Mouse (Mus musculus) hindbrain, embryonic 15.5 days (tissue): ENCODE data around the gene C77080. TPM values are rescaled to one million over a fixed set of nuclear protein-coding genes. Genes with fewer than 3 reads are reported as not detected.

Experiments used
- ATAC-seq: fragments of 200-750 bp; cut with Nextera tagmentation; 2 replicates; pipeline ENCODE4 v1.8.0; 2017; ENCODE audit warnings: low read depth, moderate number of reproducible peaks, moderate TSS enrichment; ENCODE audit not compliant: low FRiP score
- H3K27ac ChIP-seq: fragments of 300-500 bp; sonication (generic); replicated peaks from 2 replicates; pipeline ENCODE4 v1.5.1; 2015; ENCODE audit warnings: mild to moderate bottlenecking, inconsistent platforms
- H3K27me3 ChIP-seq: fragments of 300-500 bp; sonication (generic); 2 replicates; pipeline ENCODE4 v1.6.1; 2015; ENCODE audit warnings: control low read depth, inconsistent platforms
- H3K36me3 ChIP-seq: fragments of 300-500 bp; sonication (generic); 2 replicates; pipeline ENCODE4 v1.6.1; 2015; ENCODE audit warnings: control low read depth, inconsistent platforms
- H3K4me1 ChIP-seq: fragments of 300-500 bp; sonication (generic); replicated peaks from 2 replicates; pipeline ENCODE4 v1.6.1; 2015; ENCODE audit warnings: control low read depth, inconsistent platforms
- H3K4me2 ChIP-seq: fragments of 300-500 bp; sonication (generic); 2 replicates; pipeline ENCODE4 v1.6.1; 2015; ENCODE audit warnings: moderate library complexity, mild to moderate bottlenecking, inconsistent platforms
- H3K4me3 ChIP-seq: fragments of 300-500 bp; sonication (generic); 2 replicates; pipeline ENCODE4 v1.5.1; 2015; ENCODE audit warnings: mild to moderate bottlenecking, inconsistent platforms
- H3K9ac ChIP-seq: fragments of 300-500 bp; sonication (generic); 2 replicates; pipeline ENCODE4 v1.6.1; 2015; ENCODE audit warnings: inconsistent platforms
- H3K9me3 ChIP-seq: fragments of 300-500 bp; sonication (generic); 2 replicates; pipeline ENCODE4 v1.6.1; 2016; ENCODE audit warnings: control low read depth, inconsistent platforms
- WGBS: fragments of 180-500 bp; shearing (Covaris S2); methylation state at CpG from one replicate; pipeline ENCODE4 v1.1.7; 2015; 5-methylcytosine and 5-hydroxymethylcytosine counted together
- polyA plus RNA-seq: library from polyadenylated mRNA; unstranded; fragments of >200 nt; fragmentation: Nextera tagmentation; extraction: Ambion mirVana; gene quantifications from 2 replicates; pipeline ENCODE4 v1.2.1, GENCODE M21; 2015

The C77080 gene
- polyA plus RNA-seq, 1 experiment from 2014 or later = 8.3 TPM

DNA sequence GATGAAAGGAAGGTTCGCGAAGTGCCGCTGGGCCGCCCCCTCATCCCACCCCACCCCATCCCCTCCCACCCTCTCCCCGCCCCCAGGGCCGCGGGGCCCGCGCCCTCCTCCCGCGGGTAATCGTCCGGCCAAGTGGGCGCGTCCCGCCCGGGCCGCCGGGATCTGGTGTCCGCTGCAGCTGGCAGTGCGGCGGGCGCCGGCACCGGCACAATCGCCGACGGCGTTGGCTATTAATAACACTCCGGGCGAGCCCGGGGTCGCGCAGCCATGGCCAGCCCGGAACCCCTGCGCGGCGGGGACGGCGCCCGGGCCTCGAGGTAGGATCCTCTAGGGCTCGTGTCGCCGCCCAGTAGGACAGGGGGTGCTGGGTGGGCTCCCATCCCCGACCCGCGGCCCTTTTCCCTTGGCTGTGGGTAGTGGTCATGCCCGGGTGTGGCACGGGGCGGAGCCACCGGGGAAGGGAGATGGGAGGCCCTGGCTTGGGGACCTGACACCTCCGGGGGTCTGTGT, 26.3 kb upstream of the C77080 start, which contains the start of gene Sync:
TSS of gene Sync (plus strand) at position 146 of the 510 bp plus-strand sequence.
- 0 out of 2 replicates have a peak within 1 kb of the TSS, but pooled peaks have one; percentile 15 for H3K27ac ChIP-seq
- H3K9ac ChIP-seq = peak within 1 kb of the TSS; percentile 57
- H3K9me3 ChIP-seq = no peaks in the 10 kb centered on the region
- no peaks in the 10 kb centered on the region for H3K36me3 ChIP-seq
- peaks cover 12% of the 10 kb centered on the region for H3K27me3 ChIP-seq
- peaks cover 23% of the 10 kb centered on the region for H3K4me1 ChIP-seq
- peak; percentile 58; the same call in 1 of the 2 replicates for ATAC-seq
- under 1% methylated on average over 43 of the region's 53 CpGs for WGBS
- H3K4me2 ChIP-seq = peak within 1 kb of the TSS; percentile 94
- peak within 1 kb of the TSS; percentile 52 for H3K4me3 ChIP-seq

DNA sequence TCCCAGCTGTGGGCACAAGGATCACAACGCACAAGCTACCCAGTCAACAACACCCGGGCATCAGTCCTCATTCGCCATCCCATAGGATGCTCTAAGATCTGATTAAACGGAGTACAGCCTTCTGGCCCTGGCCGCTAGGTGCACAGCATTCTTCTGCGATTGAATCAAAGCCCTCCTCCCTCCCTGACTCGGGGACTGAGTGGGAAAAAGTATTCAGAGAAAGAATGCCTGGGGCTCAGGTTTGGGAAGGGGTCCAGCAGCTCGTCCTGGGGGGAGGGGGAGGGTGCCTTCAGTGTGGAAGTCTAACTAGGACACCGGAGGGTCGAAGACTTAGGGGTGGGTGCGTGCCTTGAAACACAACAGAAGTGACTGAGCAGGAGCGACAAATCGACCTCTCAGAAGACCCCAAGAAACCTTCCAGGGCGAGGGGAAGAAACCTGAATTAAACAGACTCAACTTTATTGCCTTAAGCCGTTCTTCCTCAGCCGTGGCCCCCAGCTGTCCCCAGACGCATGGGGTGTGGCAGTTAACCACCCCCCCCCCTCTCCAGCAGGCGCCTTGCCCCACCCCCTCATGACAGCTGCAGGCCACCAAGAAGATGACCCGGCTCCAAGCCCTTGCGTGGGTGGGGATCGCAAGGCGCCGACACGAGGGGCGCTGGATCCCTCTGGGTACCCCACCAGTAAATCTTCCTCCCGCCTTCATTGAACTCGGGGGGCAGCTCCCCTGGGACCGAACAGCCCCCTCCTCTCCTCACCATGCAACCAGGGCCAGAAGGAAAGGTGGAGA, 25.7 kb upstream of the C77080 start:
- Histone ChIP-seq H3K27me3 (peaks cover 12% of the 10 kb centered on the region), H3K36me3 (no peaks in the 10 kb centered on the region), H3K9me3 (no peaks in the 10 kb centered on the region), H3K4me3 (peak overlapping the region; percentile 52), H3K4me2 (peak overlapping the region; percentile 94), H3K4me1 (peaks cover 23% of the 10 kb centered on the region), H3K9ac (peak overlapping the region; percentile 57), H3K27ac (no peak overlapping the region)
- peak; percentile 44; the same call in 1 of the 2 replicates for ATAC-seq
- WGBS = 4% methylated on average over 21 of the region's 28 CpGs

GRCm38 (mm10) chr4:129286001-129286682, 24.9 kb upstream of the C77080 start:
- Histone ChIP-seq H3K27ac (no peak overlapping the region), H3K9ac (no peak overlapping the region)

DNA sequence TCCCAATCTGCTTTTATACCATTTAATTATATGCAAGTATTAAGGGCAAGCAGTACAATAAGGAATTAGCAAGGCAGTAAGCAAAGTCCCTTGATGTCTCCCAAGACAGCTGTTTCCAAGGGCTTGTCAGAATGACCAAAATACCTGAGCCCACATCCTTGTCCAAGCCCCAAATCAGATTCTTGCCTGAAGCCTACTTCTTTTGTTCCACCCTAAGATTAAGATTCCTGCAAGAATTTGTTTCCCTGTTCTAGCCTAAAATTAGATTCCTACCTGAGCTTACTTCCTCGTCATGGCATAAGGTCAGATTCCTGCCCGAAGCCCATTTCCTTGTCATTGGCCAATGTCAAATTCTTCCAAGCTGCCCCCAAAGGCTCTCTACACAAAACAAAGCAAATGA, 23.5 kb upstream of the C77080 start:
- peaks cover 12% of the 10 kb centered on the region for H3K27me3 ChIP-seq
- H3K4me3 ChIP-seq = no peak overlapping the region
- no peak overlapping the region for H3K9ac ChIP-seq
- peaks cover 23% of the 10 kb centered on the region for H3K4me1 ChIP-seq
- no peaks in the 10 kb centered on the region for H3K9me3 ChIP-seq
- H3K36me3 ChIP-seq = no peaks in the 10 kb centered on the region
- WGBS = 90% methylated on average over 2 of the region's 2 CpGs
- ATAC-seq = no peak
- no peak overlapping the region for H3K27ac ChIP-seq
- H3K4me2 ChIP-seq = no peak overlapping the region

More at GRCm38 (mm10) chr4:129286001-129286682, 24.9 kb upstream of the C77080 start:
- H3K4me1 ChIP-seq = peaks cover 23% of the 10 kb centered on the region
- ATAC-seq = peak; percentile 78
- 53% methylated on average over 5 of the region's 5 CpGs for WGBS
- peaks cover 12% of the 10 kb centered on the region for H3K27me3 ChIP-seq
- H3K36me3 ChIP-seq = no peaks in the 10 kb centered on the region
- no peaks in the 10 kb centered on the region for H3K9me3 ChIP-seq
- H3K4me2 ChIP-seq = peak overlapping the region; percentile 94
- no peak overlapping the region for H3K4me3 ChIP-seq

GRCm38 (mm10) chr4:129283226-129283625, 22.0 kb upstream of the C77080 start:
- WGBS = 90% methylated on average over 5 of the region's 5 CpGs
- no peak for ATAC-seq
- H3K4me3 ChIP-seq = no peak overlapping the region

GRCm38 (mm10) chr4:129282786-129283185, 21.6 kb upstream of the C77080 start:
- Histone ChIP-seq H3K4me3 (no peak overlapping the region), H3K27ac (no peak overlapping the region), H3K27me3 (peaks cover 10% of the 10 kb centered on the region), H3K9me3 (no peaks in the 10 kb centered on the region), H3K4me1 (peaks cover 19% of the 10 kb centered on the region), H3K4me2 (no peak overlapping the region), H3K36me3 (no peaks in the 10 kb centered on the region), H3K9ac (no peak overlapping the region)
- 90% methylated on average over 5 of the region's 5 CpGs for WGBS
- no peak for ATAC-seq

More at GRCm38 (mm10) chr4:129283226-129283625, 22.0 kb upstream of the C77080 start:
- H3K4me2 ChIP-seq = no peak overlapping the region
- no peak overlapping the region for H3K27ac ChIP-seq
- H3K4me1 ChIP-seq = peaks cover 23% of the 10 kb centered on the region
- no peaks in the 10 kb centered on the region for H3K36me3 ChIP-seq
- peaks cover 10% of the 10 kb centered on the region for H3K27me3 ChIP-seq
- no peaks in the 10 kb centered on the region for H3K9me3 ChIP-seq
- no peak overlapping the region for H3K9ac ChIP-seq

- no peak overlapping the region for H3K27ac ChIP-seq
Measured at GRCm38 (mm10) chr4:129276453-129276865, 15.3 kb upstream of the C77080 start.

DNA sequence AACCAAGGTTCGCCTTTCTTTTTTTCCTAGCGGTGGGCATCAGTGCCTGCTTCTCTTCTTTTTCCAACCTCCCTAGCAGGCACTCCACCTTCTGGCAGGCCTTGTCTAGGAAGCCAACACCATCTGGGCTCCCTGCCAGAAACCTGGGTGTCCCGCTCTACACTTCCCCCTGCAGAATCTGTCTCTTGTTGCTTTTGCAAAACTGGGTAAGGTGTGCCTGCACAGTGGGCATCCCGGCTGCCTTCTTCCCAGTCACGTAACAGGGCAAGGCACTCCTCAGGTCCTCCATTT, 11.5 kb upstream of the C77080 start:
- Histone ChIP-seq H3K36me3 (no peaks in the 10 kb centered on the region), H3K4me2 (no peak overlapping the region), H3K9me3 (no peaks in the 10 kb centered on the region), H3K4me3 (no peak overlapping the region), H3K4me1 (peaks cover 2% of the 10 kb centered on the region; the same call in 1 of the 2 replicates), H3K27ac (no peak overlapping the region), H3K9ac (no peak overlapping the region), H3K27me3 (no peaks in the 10 kb centered on the region)
- 36% methylated on average over 5 of the region's 5 CpGs for WGBS
- no peak for ATAC-seq

More at GRCm38 (mm10) chr4:129276453-129276865, 15.3 kb upstream of the C77080 start:
- H3K27me3 ChIP-seq = no peaks in the 10 kb centered on the region
- 0 out of 2 replicates have a peak, but pooled peaks have one; percentile 42 for ATAC-seq
- no peak overlapping the region for H3K9ac ChIP-seq
- no peak overlapping the region for H3K4me2 ChIP-seq
- no peaks in the 10 kb centered on the region for H3K9me3 ChIP-seq
- WGBS = 1% methylated on average over 18 of the region's 18 CpGs
- H3K36me3 ChIP-seq = no peaks in the 10 kb centered on the region
- H3K4me1 ChIP-seq = peaks cover 2% of the 10 kb centered on the region; the same call in 1 of the 2 replicates
- no peak overlapping the region for H3K4me3 ChIP-seq

DNA sequence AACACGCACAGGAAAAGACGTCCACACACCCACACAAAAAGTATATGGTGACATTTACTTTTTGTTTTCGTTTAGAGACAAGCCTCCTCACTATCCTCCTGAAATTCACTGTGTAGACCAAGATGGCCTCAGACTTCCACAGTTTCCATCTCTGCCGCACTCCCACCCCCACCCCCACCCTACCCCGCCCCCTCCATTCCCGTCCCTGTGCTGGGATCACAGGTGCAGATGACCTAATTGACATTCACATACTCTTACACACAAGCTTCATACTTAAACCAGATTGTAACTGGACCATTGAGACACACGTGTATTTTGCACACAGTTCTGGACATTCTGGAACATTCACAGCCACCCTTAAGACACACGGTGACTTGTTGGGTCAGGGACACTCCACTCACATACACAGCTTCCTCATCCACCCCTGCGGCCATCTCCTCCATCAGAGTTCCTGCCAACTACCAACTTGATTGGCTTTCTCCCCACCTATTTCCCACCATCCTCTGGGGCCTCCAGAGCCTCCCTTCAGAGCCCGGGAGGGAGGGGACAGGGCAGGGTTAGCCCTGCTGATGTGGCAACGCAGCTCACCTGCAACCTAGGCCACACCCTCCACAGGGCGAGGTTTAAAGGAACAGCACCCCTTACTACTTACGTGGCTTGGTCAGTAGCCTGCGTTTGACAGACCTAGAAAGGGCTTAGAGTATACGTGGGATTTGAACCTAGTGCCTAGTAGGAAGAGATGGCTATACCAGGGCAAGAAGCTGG, 11.0 kb upstream of the C77080 start:
- no peak for ATAC-seq
- no peak overlapping the region for H3K4me3 ChIP-seq
- peaks cover 2% of the 10 kb centered on the region; the same call in 1 of the 2 replicates for H3K4me1 ChIP-seq
- no peak overlapping the region for H3K27ac ChIP-seq
- no peaks in the 10 kb centered on the region for H3K36me3 ChIP-seq
- H3K27me3 ChIP-seq = no peaks in the 10 kb centered on the region
- WGBS = 29% methylated on average over 15 of the region's 15 CpGs
- H3K9me3 ChIP-seq = no peaks in the 10 kb centered on the region
- no peak overlapping the region for H3K9ac ChIP-seq
- no peak overlapping the region for H3K4me2 ChIP-seq

- H3K9me3 ChIP-seq = no peaks in the 10 kb centered on the region
- H3K36me3 ChIP-seq = no peaks in the 10 kb centered on the region
Measured at GRCm38 (mm10) chr4:129268698-129269097, 7.5 kb upstream of the C77080 start.

DNA sequence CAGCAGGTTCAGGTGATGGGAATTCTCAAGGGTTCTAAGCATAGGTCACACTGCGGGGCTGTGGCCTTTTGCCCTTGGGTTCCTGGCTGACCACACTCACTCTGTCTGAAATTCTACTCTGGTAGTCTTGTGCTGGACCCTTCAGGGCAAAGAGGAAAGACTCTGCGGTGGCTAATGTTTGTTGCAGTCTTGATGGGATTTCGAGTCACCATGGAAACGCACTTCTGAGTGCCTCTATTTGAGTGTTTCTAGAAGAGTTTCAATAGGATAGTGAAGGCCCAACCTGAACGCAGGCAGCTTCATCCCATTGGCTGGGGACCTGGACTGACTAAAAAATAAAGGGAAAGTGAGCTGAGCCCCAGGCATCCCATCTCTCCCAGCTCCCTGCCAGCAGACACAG, 5.6 kb upstream of the C77080 start:
- 69% methylated on average over 5 of the region's 5 CpGs for WGBS
- no peaks in the 10 kb centered on the region for H3K27me3 ChIP-seq

More at GRCm38 (mm10) chr4:129268698-129269097, 7.5 kb upstream of the C77080 start:
- Histone ChIP-seq H3K9ac (no peak overlapping the region), H3K27me3 (no peaks in the 10 kb centered on the region), H3K4me2 (no peak overlapping the region), H3K4me3 (no peak overlapping the region), H3K27ac (no peak overlapping the region), H3K4me1 (peaks cover under 1% of the 10 kb centered on the region)
- no peak for ATAC-seq
- WGBS = 54% methylated on average over 1 of the region's 1 CpGs

More for the DNA sequence above, 5.6 kb upstream of the C77080 start:
- no peak overlapping the region for H3K9ac ChIP-seq
- H3K4me2 ChIP-seq = no peak overlapping the region
- no peaks in the 10 kb centered on the region for H3K36me3 ChIP-seq
- H3K9me3 ChIP-seq = no peaks in the 10 kb centered on the region
- peaks cover 6% of the 10 kb centered on the region for H3K4me1 ChIP-seq
- H3K27ac ChIP-seq = no peak overlapping the region
- H3K4me3 ChIP-seq = no peak overlapping the region
- ATAC-seq = no peak
